In the genomic region with DNA sequence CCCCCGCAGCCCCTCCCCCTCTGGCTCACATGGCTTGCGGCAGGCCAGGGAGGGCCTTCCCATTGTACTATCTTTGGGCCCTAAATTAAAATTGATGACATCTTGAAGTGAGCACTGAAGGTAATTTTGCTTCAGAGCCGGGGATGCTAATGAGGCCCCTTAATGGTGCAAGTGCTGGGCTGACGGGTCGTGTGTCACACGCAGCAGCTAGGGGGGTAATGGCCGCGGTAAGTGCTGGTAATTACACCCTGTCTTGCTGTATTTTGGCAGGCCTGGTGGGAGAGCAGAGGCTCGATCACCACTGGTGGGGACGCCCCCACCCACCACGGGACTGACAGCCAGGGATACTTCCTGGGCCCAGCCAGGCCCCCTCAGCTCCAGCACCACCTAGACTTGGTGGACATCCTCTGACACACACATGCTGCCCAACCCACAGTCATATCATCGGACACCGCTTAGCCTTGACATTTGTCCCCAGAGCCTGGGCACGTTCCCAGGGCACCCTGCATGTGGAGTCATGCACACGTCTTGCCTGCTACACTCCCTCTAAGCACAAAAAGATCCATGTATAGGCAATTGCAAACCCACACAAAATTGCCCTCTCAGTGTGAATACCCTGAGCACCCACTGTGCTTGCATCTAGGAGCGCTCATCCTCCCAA, we compare ENCODE assay signal across 9 mouse cellular contexts. TPM values are rescaled to one million over a fixed set of nuclear protein-coding genes. Genes with fewer than 3 reads are reported as not detected.
A peak's percentile ranks its signal among the peaks of the same experiment; 100 is the strongest.
DNase-seq lines count a peak whose midpoint lies in the region; ATAC-seq and TF ChIP-seq lines count a peak whose summit lies in the region.
"Had no signal": no experiment of that assay in that cellular context is flagged by ENCODE, and none has a peak within 500 bp of the region (broad histone marks: within the 10 kb centered on the region; RNA-seq: fewer than 3 reads in every experiment).

No protein-coding gene starts in this region.

- peaks cover 52% of the 10 kb centered on the region for H3K4me1 ChIP-seq in heart, embryonic 10.5 days
- peaks cover 19% of the 10 kb centered on the region for H3K4me1 ChIP-seq in midbrain, embryonic 13.5 days (replicated peaks)
- no peaks in the 10 kb centered on the region for H3K4me1 ChIP-seq in midbrain, embryonic 15.5 days
- H3K4me1 ChIP-seq in forebrain, postnatal 0 days (ENCODE audit: insufficient read depth), result no peaks in the 10 kb centered on the region
- peaks cover 36% of the 10 kb centered on the region for H3K4me1 ChIP-seq in kidney, embryonic 15.5 days

- no peaks in the 10 kb centered on the region for H3K9me3 ChIP-seq in heart, embryonic 10.5 days
- no peaks in the 10 kb centered on the region for H3K9me3 ChIP-seq in midbrain, embryonic 13.5 days
- H3K9me3 ChIP-seq in midbrain, embryonic 15.5 days, result no peaks in the 10 kb centered on the region
- H3K9me3 ChIP-seq in forebrain, postnatal 0 days (ENCODE audit: low read length), result no peaks in the 10 kb centered on the region
- no peaks in the 10 kb centered on the region for H3K9me3 ChIP-seq in kidney, embryonic 15.5 days (replicated peaks)
- H3K9me3 ChIP-seq: stomach, embryonic 15.5 days had no signal

- peaks cover 7% of the 10 kb centered on the region for H3K36me3 ChIP-seq in heart, embryonic 10.5 days
- H3K36me3 ChIP-seq in midbrain, embryonic 13.5 days, result no peaks in the 10 kb centered on the region
- H3K36me3 ChIP-seq in midbrain, embryonic 15.5 days (replicated peaks), result no peaks in the 10 kb centered on the region
- no peaks in the 10 kb centered on the region for H3K36me3 ChIP-seq in forebrain, postnatal 0 days (ENCODE audit: insufficient read depth)
- H3K36me3 ChIP-seq in kidney, embryonic 15.5 days, result no peaks in the 10 kb centered on the region
- H3K36me3 ChIP-seq: stomach, embryonic 15.5 days had no signal

- peaks cover 8% of the 10 kb centered on the region; the same call in 1 of the 2 replicates for H3K27me3 ChIP-seq in heart, embryonic 10.5 days (ENCODE audit: insufficient read depth, poor library complexity, severe bottlenecking)
- H3K27me3 ChIP-seq in midbrain, embryonic 13.5 days, result no peaks in the 10 kb centered on the region
- H3K27me3 ChIP-seq in midbrain, embryonic 15.5 days (replicated peaks), result no peaks in the 10 kb centered on the region
- no peaks in the 10 kb centered on the region for H3K27me3 ChIP-seq in forebrain, postnatal 0 days (ENCODE audit: insufficient read depth, low read length)
- peaks cover 4% of the 10 kb centered on the region; the same call in 1 of the 2 replicates for H3K27me3 ChIP-seq in kidney, embryonic 15.5 days
- H3K27me3 ChIP-seq: stomach, embryonic 15.5 days had no signal

- WGBS in heart, embryonic 10.5 days, result 54% methylated on average over 16 of the region's 16 CpGs
- WGBS in midbrain, embryonic 13.5 days, result 59% methylated on average over 16 of the region's 16 CpGs
- WGBS in midbrain, embryonic 15.5 days, result 56% methylated on average over 16 of the region's 16 CpGs
- 47% methylated on average over 16 of the region's 16 CpGs for WGBS in forebrain, postnatal 0 days
- 32% methylated on average over 16 of the region's 16 CpGs for WGBS in kidney, embryonic 15.5 days

- H3K9ac ChIP-seq in midbrain, embryonic 13.5 days (replicated peaks), result no peak overlapping the region
- H3K9ac ChIP-seq in midbrain, embryonic 15.5 days, result no peak overlapping the region
- no peak overlapping the region for H3K9ac ChIP-seq in forebrain, postnatal 0 days
- no peak overlapping the region for H3K9ac ChIP-seq in kidney, embryonic 15.5 days
- H3K9ac ChIP-seq: stomach, embryonic 15.5 days had no signal

- H3K4me2 ChIP-seq in midbrain, embryonic 13.5 days (replicated peaks), result no peak overlapping the region
- no peak overlapping the region for H3K4me2 ChIP-seq in midbrain, embryonic 15.5 days
- no peak overlapping the region for H3K4me2 ChIP-seq in forebrain, postnatal 0 days (ENCODE audit: low read depth)
- no peak overlapping the region for H3K4me2 ChIP-seq in kidney, embryonic 15.5 days
- H3K4me2 ChIP-seq: stomach, embryonic 15.5 days had no signal

- no peak for DNase-seq in heart, embryonic 10.5 days (ENCODE audit: low spot score)
- DNase-seq in heart, adult 18-20 months, result no peak
- DNase-seq in forebrain, postnatal 0 days, result no peak
- no peak for DNase-seq in frontal cortex, adult 2 months (ENCODE audit: extremely low spot score in 1 of 2, low spot score in 1 of 2)
- no peak for DNase-seq in kidney, postnatal 4 days

- no peak for TF ChIP-seq CTCF in forebrain, postnatal 0 days (IDR thresholded peaks at IDR 0.05; ENCODE audit: low read depth)

- H3K4me3 ChIP-seq in heart, embryonic 10.5 days, result 0 out of 2 replicates have a peak overlapping the region, but pooled peaks have one; percentile 4
- H3K4me3 ChIP-seq in midbrain, embryonic 13.5 days (replicated peaks), result no peak overlapping the region
- no peak overlapping the region for H3K4me3 ChIP-seq in midbrain, embryonic 15.5 days
- no peak overlapping the region for H3K4me3 ChIP-seq in forebrain, postnatal 0 days (ENCODE audit: low read depth, low read length)
- H3K4me3 ChIP-seq in kidney, embryonic 15.5 days (replicated peaks), result no peak overlapping the region
- H3K4me3 ChIP-seq: stomach, embryonic 15.5 days had no signal

- 0 out of 2 replicates have a peak, but pooled peaks have one; percentile 6 for ATAC-seq in midbrain, embryonic 13.5 days
- ATAC-seq in midbrain, embryonic 15.5 days (replicated peaks), result no peak
- peak; percentile 47; the same call in 1 of the 2 replicates for ATAC-seq in forebrain, postnatal 0 days
- ATAC-seq in kidney, embryonic 15.5 days (replicated peaks; ENCODE audit: low FRiP score), result no peak

- H3K27ac ChIP-seq in heart, embryonic 10.5 days, result peak overlapping the region; percentile 54
- no peak overlapping the region for H3K27ac ChIP-seq in midbrain, embryonic 13.5 days
- H3K27ac ChIP-seq in midbrain, embryonic 15.5 days, result no peak overlapping the region
- H3K27ac ChIP-seq in forebrain, postnatal 0 days (ENCODE audit: low read depth, low read length), result no peak overlapping the region
- no peak overlapping the region for H3K27ac ChIP-seq in kidney, embryonic 15.5 days
- H3K27ac ChIP-seq: stomach, embryonic 15.5 days had no signal

RNA-seq across cellular contexts. Expression of a gene that starts 38.2 kb away (rescaled TPM):
- 15.3 and 17.7 TPM in 2 replicates for polyA plus RNA-seq in heart, embryonic 10.5 days (2016; fragmentation: Nextera tagmentation; extraction: Ambion mirVana)
- 1 to 10 TPM in 1 of 2 experiments, under 1 TPM in 1; 0.40 to 1.3 TPM for total RNA-seq in heart, adult 18-20 months (2021)
- polyA plus RNA-seq in midbrain, embryonic 13.5 days (2015; fragmentation: Nextera tagmentation; extraction: Ambion mirVana), result 2.8 and 4.4 TPM in 2 replicates
- polyA plus RNA-seq in midbrain, embryonic 15.5 days (2015; fragmentation: Nextera tagmentation; extraction: Ambion mirVana), result 2.7 and 3.6 TPM in 2 replicates
- total RNA-seq in forebrain, postnatal 0 days (2014; rRNA removed), result 9.5 and 17.5 TPM in 2 replicates
- polyA plus RNA-seq in forebrain, postnatal 0 days (2015; fragmentation: Nextera tagmentation; extraction: Ambion mirVana), result 0.99 and 1.3 TPM in 2 replicates
- 3.8 and 4.6 TPM in 2 replicates for polyA plus RNA-seq in frontal cortex, adult 2 months (2012; rRNA removed)
- 7.7 and 12.6 TPM in 2 replicates for polyA plus RNA-seq in kidney, embryonic 15.5 days (2015; fragmentation: Nextera tagmentation; extraction: Ambion mirVana)

RNA-seq across cellular contexts. Expression of a gene that starts 59.5 kb away (rescaled TPM):
- polyA plus RNA-seq in heart, embryonic 10.5 days (2016; fragmentation: Nextera tagmentation; extraction: Ambion mirVana), result 15.3 and 19.3 TPM in 2 replicates
- total RNA-seq in heart, adult 18-20 months (2021), result 10 to 100 TPM; 35.0 to 40.0 TPM
- polyA plus RNA-seq in midbrain, embryonic 13.5 days (2015; fragmentation: Nextera tagmentation; extraction: Ambion mirVana), result 1.8 and 2.0 TPM in 2 replicates
- 3.2 and 3.8 TPM in 2 replicates for polyA plus RNA-seq in midbrain, embryonic 15.5 days (2015; fragmentation: Nextera tagmentation; extraction: Ambion mirVana)
- 4.1 and 5.5 TPM in 2 replicates for total RNA-seq in forebrain, postnatal 0 days (2014; rRNA removed)
- 3.3 and 4.6 TPM in 2 replicates for polyA plus RNA-seq in forebrain, postnatal 0 days (2015; fragmentation: Nextera tagmentation; extraction: Ambion mirVana)
- polyA plus RNA-seq in frontal cortex, adult 2 months (2012; rRNA removed), result 9.5 and 9.9 TPM in 2 replicates
- polyA plus RNA-seq in kidney, embryonic 15.5 days (2015; fragmentation: Nextera tagmentation; extraction: Ambion mirVana), result 13.4 and 15.2 TPM in 2 replicates

Comparison
In these comparisons a context has a peak if more than half of its experiments do, and no peak if none do; other contexts are left out.
1. ATAC-seq: peak in midbrain, embryonic 13.5 days (single experiment) and forebrain, postnatal 0 days (single experiment); none in midbrain, embryonic 15.5 days (single experiment) and kidney, embryonic 15.5 days (single experiment).